Mouse (Mus musculus) natural killer cell, adult 2 months (primary cell): ENCODE data around the gene Tmem269.

Experiments used
- DNase-seq, 2 experiments: peaks; one replicate each; pipeline ENCODE4 v3.0.0; 2022; ENCODE audit warnings: low spot score in 2 of 2

The Tmem269 gene

GRCm38 (mm10) chr4:119218169-119218568 lies at the start of gene Tmem269:
TSS of gene Tmem269 (minus strand) at chr4:119218217.
- DNase-seq: no peak

DNA sequence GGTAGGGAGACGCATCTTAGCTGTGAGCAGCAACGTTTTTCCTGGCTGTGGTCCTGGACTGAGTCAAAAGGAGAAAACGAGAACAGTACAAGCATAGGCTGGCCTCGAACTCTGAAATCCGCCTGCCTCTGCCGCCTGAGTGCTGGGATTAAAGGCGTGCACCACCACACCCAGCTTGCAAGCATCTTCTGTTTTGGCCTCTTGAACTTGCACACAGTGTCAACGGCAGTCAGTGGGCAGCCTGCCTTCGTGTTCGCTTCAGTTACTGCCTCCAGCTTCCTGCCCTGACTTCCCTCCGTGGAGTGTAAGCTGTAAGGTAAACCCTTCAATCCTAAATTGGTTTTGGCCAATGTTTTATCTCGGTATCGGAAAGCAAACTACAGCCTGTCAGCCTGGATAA lies 48.6 kb upstream of the Tmem269 start:
- DNase-seq: no peak

- no peak for DNase-seq
Measured at GRCm38 (mm10) chr4:119263459-119263858, 45.4 kb upstream of the Tmem269 start.

- DNase-seq: no peak
Measured at GRCm38 (mm10) chr4:119262483-119262882, 44.5 kb upstream of the Tmem269 start.

DNA sequence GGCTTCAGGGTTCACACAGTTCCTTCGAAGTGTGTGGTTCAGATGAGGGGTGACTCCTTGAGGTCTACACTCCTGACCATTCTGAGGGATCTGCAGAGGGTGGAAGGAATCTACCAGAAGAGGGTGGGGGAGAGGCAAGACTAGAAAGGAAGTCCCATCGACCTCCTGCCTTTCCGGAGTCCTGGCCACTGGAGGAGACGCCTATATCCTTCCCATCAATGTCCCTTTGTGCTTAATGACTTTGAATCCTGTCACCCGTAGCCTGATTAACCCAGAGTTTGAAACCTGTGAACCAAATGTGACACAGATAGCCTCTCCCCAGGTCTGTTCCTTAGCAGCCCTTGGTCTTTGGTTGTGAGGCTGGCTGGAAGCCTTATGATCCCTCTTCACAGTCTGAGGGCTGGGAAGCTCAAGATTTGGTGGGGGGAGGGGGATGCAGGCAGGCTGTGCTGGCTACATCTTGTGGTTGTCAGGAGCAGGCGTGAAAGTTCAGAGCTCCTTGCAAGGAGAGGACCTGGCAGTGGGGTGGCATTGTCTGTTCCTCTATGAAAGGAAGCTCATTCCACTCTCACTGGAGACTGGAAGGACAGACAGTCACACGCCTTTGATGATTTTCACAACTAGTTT lies 43.2 kb upstream of the Tmem269 start:
- no peak for DNase-seq

DNA sequence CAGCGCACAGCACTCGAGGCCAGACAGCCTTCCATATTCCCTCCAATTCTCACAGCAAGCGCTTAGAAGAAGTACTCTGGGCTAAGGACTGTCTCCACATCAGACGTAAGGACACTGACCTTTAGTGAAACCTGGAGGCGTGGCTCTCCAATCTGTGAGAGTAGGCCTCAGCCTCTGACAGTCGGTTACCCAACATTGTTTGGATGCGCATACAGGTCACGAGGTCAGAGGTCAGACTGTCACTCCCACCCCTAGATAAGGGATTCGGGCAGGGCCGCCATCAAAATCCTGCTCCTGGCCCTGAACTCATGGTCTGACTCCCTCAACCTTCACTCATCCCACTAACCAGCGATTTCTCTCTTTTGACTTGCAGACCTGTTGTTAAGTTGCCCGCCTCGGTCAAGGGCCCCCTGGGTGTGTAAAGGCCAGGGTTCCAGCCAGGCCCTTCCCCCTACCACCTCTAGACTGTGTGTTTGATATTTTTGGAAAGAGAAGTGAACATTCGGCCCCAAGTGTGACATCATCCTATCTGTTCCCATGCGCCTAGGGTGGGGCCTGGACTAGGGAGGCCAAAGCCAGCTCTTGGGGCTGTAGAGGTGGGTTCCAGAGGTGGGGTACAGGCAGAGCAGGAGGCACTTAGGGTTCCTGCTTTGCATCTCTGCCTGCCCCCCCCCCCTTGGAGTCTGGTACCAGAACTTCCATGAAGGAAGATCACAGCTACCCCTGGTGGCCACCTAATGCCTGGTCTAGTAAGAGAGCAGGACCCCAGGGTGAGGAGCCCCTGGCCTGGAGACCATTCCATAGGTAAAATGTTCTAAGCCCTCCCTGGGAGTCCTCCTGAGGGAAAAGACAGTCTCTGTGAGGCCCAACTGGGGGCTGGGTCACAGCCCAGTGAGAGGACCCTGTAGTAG lies 41.6 kb upstream of the Tmem269 start:
- no peak for DNase-seq

GRCm38 (mm10) chr4:119257083-119257482 lies 39.1 kb upstream of the Tmem269 start:
- DNase-seq: no peak

DNA sequence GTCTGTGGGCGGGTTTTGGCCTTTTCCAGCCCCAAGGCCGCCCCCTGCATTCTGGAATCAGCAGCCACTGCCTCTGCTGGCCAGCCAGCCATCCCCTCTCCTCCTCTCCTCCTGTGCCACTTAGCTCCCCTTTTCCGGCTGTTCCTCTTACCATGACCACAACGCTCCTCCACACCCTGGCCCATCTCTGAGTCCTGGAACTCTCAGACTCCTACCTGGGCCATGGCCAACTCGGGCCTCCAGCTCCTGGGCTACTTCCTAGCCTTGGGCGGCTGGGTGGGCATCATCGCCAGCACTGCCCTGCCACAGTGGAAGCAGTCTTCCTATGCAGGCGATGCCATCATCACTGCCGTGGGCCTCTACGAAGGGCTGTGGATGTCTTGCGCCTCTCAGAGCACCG lies 37.3 kb upstream of the Tmem269 start, which contains the start of gene Cldn19:
Gene Cldn19, plus strand, starts transcription at position 64 of the 400 bp plus-strand sequence.
- DNase-seq: no peak

DNA sequence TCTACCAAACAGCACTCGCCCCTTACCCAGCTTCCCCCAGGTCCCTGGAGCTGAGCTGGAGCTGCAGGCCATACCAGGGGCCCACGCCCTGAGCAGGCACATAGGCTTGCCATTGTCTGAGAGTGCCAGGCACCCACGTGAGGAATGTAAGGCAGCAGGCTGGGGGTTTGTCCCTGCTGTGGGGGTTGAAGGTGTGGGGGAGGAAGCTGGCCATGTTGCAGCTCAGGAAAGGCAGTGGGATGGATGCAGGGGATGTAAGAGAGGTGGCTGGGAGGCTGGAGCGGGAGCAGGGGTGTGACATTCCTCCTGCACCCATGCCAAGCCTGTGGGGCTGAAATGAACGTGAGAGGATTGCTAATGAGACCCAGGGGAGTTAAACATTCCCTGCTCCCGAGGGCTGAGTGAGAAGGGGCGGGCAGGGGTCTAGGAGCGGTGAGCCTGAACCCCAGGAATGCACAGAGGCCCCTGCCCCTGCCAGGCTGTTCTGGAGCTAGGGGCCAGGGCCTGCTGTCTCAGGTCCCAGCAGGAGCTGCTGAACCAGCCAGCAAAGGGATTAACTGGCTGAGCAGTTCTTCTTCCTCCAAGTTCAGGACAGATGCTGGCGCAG lies 36.1 kb upstream of the Tmem269 start:
- DNase-seq: no peak

DNA sequence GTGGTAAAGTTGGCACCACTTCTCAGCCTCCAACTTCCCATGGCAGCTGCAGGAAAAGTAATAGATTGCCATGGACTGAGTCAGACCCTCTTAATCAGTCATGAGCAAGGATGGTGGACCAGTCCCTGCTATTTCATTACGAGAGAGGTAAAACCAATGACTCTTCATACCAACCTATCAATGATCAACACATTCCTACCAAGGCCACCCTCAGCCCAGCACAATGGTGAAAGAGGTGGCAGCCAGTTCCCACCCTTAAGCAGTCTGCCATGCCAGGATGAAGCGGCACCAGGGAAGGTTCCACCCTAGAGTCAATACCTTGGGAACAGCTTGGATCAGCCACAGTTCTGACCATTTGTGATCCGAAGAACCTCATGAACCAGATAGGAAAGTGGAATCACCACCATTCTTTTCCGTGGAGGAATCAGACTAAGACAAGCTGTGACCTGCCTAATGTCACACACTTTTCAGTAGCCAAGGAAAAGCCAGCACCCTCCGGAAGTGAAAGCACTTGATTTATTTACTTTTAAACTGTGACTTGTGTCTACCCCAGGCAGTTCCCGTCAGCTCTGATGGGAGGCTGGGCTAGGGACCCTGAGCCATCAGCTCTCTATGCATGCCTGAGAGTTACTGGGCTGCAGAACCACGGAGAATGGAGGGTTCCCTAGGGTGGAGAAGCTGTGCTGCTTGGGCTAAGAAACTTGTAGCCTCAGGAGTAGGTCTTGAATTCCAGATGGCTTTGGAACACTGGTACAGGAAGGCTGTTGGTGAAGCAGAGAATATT lies 34.2 kb upstream of the Tmem269 start:
- no peak for DNase-seq

DNA sequence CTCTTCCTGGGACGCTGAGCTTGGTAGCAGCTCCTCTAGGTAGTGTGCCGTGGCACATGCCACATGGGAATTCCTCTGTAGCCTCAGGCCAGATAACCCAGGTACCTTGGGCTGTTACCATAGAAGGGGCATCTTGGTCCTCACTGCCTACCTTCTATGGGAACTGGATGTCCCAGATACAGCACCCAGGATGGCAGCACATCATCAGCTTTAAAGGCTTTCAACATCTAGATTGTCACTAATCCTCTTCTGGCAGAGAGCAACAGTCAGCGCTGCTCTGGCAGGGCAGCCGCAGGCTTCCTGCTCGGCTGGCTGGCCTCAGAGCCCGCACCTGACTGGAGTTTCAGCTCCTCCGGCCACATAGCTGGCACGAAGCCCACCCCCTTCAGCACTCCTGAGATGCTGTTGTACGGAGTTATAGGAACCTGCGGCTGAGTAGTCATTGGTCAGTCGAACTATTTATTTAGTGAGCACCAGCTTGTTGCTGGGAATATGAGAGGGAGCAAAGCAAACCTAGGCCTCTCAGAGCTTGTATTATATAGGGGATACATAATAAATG lies 30.5 kb upstream of the Tmem269 start:
- DNase-seq: no peak

GRCm38 (mm10) chr4:119247462-119248235 lies 29.6 kb upstream of the Tmem269 start:
- peak; percentile 17 to 55 for DNase-seq

GRCm38 (mm10) chr4:119246688-119247225 lies 28.7 kb upstream of the Tmem269 start:
- no peak for DNase-seq

GRCm38 (mm10) chr4:119245961-119246360 lies 27.9 kb upstream of the Tmem269 start:
- DNase-seq: no peak

GRCm38 (mm10) chr4:119245556-119245955 lies 27.5 kb upstream of the Tmem269 start:
- no peak for DNase-seq

DNA sequence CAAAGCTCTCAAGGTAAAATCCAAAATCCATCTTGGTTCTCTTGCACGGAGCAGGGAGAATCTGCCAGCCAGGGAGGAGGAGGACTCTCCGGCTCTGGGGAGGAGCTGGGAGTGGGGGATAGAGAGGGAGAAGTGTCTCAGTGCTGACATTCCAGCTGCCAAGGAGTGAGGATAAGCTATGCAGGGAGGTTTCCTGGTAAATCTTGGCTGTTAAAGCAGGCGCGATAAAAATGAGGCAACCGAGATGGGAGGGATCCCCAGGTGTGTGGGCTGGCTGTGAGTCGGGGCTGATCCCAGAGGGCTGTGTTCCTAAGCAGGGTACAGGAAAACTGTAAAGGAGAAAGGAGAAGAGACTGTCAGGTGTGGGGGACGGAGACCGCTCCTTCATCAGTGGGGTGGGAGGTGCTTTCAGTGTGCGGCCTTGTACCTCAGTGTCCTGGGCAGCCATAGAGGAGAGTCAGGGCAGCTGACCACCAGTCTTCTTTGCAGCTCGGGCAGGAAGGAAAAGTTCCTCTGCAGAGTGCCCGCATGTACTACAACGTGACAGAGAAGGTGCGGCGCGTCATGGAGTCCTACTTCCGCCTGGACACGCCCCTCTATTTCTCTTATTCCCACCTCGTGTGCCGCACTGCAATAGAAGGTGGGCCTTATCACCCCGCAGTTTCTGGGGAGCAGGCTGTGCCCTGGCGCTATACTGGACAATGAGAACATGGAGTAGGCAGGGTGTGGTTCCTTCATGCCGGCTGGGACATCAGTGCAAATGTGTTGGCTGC lies 26.6 kb upstream of the Tmem269 start:
- DNase-seq: no peak

DNA sequence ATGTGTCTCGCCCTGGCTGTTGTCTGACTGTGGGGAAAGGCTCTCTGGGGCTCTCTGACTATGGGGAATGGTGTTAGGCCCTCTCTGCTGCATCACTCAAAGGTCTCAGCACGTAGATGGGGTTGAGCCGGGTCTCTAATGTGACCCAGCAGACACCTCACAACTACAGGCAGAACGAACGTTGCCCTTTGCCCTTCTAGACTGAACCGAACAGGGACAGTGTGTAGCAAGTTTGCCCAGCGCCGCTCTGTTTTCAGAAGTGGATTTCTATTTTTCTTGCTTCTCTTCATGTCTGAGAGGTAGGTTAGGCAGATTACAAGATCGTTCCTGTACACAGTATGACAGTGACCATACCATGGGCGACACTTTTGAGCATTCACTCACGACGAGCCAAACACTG lies 24.6 kb upstream of the Tmem269 start:
- no peak for DNase-seq

DNA sequence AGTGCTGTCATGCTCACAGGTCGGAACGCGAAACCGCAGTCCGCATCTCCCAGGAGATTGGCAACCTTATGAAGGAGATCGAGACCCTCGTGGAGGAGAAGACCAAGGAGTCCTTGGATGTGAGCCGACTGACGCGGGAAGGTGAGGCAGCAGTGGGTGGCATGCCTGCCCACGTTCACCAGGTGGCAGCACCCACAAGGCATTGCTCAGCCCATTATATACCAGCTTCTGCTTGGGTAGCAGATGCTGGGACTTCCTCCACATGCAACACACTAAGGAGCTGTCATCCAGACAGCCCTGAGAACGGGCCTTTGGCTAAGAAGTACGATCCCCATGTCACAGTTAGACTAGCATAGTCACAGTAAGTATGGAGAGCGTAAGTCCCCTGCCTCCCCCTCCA lies 23.6 kb upstream of the Tmem269 start:
- peak in 1 of 2 experiments; percentile 15 for DNase-seq

DNA sequence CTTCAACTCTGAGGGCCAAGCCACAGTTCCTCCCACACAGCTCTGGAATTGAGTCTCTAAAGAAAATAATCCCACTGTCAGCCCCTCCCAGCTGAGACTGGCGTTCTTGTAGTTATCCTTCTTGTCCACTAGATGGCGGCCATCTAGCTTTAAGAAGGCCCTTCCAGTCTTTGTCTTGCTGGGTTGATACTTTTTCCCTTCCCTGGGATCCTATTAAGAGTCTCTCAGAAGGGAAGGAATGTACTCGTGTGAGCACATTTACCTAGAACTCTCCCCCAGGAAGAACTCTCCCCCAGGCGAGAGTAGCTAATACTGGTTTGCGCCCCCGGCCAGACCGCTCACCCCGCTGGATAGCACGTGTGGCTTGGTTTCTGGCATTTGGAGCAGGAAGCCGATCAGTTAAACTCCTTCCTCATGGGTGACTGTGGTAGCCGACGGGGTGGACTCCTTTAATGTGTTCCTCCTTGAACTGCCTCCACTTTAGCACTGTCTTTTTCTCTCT lies 21.2 kb upstream of the Tmem269 start:
- DNase-seq: peak; percentile 46 to 52
